Mouse (Mus musculus) forebrain, embryonic 14.5 days (tissue): ENCODE results near the gene Olfr1394. TPM values are rescaled to one million over a fixed set of nuclear protein-coding genes. Genes with fewer than 3 reads are reported as not detected.

Source experiments
- ATAC-seq: fragments of 200-750 bp; cut with Nextera tagmentation; 2 replicates; pipeline ENCODE4 v1.8.0; 2017; ENCODE audit warnings: mild to moderate bottlenecking, moderate library complexity
- DNase-seq: peaks from one replicate; pipeline ENCODE4 v3.0.0-alpha.2; 2015; ENCODE audit warnings: low spot score
- H3K27ac ChIP-seq: fragments of 300-500 bp; sonication (generic); 2 replicates; pipeline ENCODE4 v1.5.1; 2014; ENCODE audit warnings: low read depth, mild to moderate bottlenecking, control low read depth, low read length, moderate library complexity
- H3K27me3 ChIP-seq: fragments of 300-500 bp; sonication (generic); replicated peaks from 2 replicates; pipeline ENCODE4 v1.6.1; 2014; ENCODE audit warnings: low read length, control low read depth, mixed read lengths; ENCODE audit not compliant: control insufficient read depth, insufficient read depth
- H3K36me3 ChIP-seq: fragments of 300-500 bp; sonication (generic); 2 replicates; pipeline ENCODE4 v1.6.1; 2014; ENCODE audit warnings: low read length, control low read depth; ENCODE audit not compliant: control insufficient read depth, insufficient read depth
- H3K4me1 ChIP-seq: fragments of 300-500 bp; sonication (generic); 2 replicates; pipeline ENCODE4 v1.6.1; 2014; ENCODE audit warnings: antibody characterized with exemption, low read length, control low read depth; ENCODE audit not compliant: control insufficient read depth, insufficient read depth
- H3K4me2 ChIP-seq: fragments of 300-500 bp; sonication (generic); 2 replicates; pipeline ENCODE4 v1.6.1; 2014; ENCODE audit warnings: mild to moderate bottlenecking, control low read depth, low read length
- H3K4me3 ChIP-seq: fragments of 300-500 bp; sonication (generic); 2 replicates; pipeline ENCODE4 v1.5.1; 2014; ENCODE audit warnings: low read depth, low read length, control low read depth
- H3K9ac ChIP-seq: fragments of 300-500 bp; sonication (generic); 2 replicates; pipeline ENCODE4 v1.6.1; 2014; ENCODE audit warnings: mild to moderate bottlenecking, low read length, control low read depth, moderate library complexity
- H3K9me3 ChIP-seq: fragments of 300-500 bp; sonication (generic); replicated peaks from 2 replicates; pipeline ENCODE4 v1.6.1; 2016; ENCODE audit warnings: low read length, control low read depth, mixed read lengths; ENCODE audit not compliant: control insufficient read depth
- WGBS: fragments of 180-500 bp; shearing (Covaris S2); extraction: QIAGEN DNeasy Blood & Tissue Kit; methylation state at CpG from one replicate; pipeline ENCODE4 v1.1.7; 2014; 5-methylcytosine and 5-hydroxymethylcytosine counted together
- polyA plus RNA-seq: library from polyadenylated mRNA; unstranded; fragments of >200 nt; fragmentation: Nextera tagmentation; extraction: Ambion mirVana; gene quantifications from 2 replicates; pipeline ENCODE4 v1.2.1, GENCODE M21; 2014

The Olfr1394 gene
- polyA plus RNA-seq, 1 experiment from 2014 or later = not detected

GRCm38 (mm10) chr11:49202071-49202470, 47.9 kb downstream of the Olfr1394 start:
- Histone ChIP-seq H3K9me3 (no peaks in the 10 kb centered on the region), H3K4me1 (peaks cover 5% of the 10 kb centered on the region), H3K36me3 (peaks cover 6% of the 10 kb centered on the region; the same call in 1 of the 2 replicates), H3K27ac (no peak overlapping the region), H3K9ac (peak overlapping the region; percentile 98), H3K4me2 (peak overlapping the region; percentile 67), H3K27me3 (no peaks in the 10 kb centered on the region), H3K4me3 (peak overlapping the region; percentile 94)
- WGBS = 60% methylated on average over 2 of the region's 2 CpGs
- DNase-seq (no peak), ATAC-seq (no peak)

- Histone ChIP-seq H3K27me3 (no peaks in the 10 kb centered on the region), H3K4me2 (peak overlapping the region; percentile 67), H3K9ac (peak overlapping the region; percentile 98), H3K36me3 (peaks cover 6% of the 10 kb centered on the region; the same call in 1 of the 2 replicates), H3K4me3 (peak overlapping the region; percentile 94), H3K27ac (peak overlapping the region; percentile 98), H3K9me3 (no peaks in the 10 kb centered on the region), H3K4me1 (peaks cover 5% of the 10 kb centered on the region)
- ATAC-seq (peak; percentile 13), DNase-seq (no peak)
- 1% methylated on average over 10 of the region's 10 CpGs for WGBS
Observed at GRCm38 (mm10) chr11:49202523-49203061, 48.4 kb downstream of the Olfr1394 start.

DNA sequence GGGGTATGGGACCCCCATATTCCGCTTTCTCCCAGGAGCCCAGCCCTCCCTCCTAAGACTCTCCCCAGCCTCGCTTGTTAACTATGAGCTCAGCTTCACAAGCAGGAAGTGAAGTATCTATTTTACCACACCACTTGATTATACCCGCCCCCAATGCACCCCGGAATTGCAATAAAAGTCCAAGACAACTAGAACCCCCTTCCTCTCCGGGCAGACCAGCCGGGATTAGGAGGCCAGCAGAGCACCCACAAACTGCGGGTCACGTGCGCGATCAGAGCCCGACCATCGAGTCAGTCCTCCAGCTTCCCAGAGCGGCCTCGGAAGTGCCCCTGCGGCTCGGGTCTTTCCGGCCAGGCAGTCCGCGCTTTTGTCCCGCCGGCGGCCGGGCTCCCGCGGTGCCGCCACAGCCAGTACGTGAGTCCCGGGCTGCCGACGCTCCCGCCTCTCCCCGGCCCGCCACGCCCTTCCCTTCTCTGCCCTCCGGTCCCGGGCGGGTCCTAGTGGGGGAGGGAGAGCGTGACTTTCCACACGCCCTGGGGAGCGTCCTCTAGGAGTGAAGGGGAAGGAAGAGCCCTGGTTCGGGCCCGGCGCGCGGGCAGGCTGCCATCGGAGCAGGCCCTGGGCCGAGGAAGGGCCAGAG, 49.1 kb downstream of the Olfr1394 start, which contains the start of gene Zfp62:
Zfp62 (plus strand) TSS at position 164 of the 640 bp plus-strand sequence.
- Histone ChIP-seq H3K9ac (peak within 1 kb of the TSS; percentile 98), H3K4me2 (peak within 1 kb of the TSS; percentile 67), H3K4me3 (peak within 1 kb of the TSS; percentile 94), H3K9me3 (no peaks in the 10 kb centered on the region), H3K27ac (peak within 1 kb of the TSS; percentile 98), H3K27me3 (no peaks in the 10 kb centered on the region), H3K4me1 (peaks cover 5% of the 10 kb centered on the region), H3K36me3 (peaks cover 6% of the 10 kb centered on the region; the same call in 1 of the 2 replicates)
- ATAC-seq = peak; percentile 92
- peak; percentile 95 for DNase-seq
- WGBS = under 1% methylated on average over 42 of the region's 47 CpGs

- Histone ChIP-seq H3K4me1 (peaks cover 5% of the 10 kb centered on the region), H3K9me3 (no peaks in the 10 kb centered on the region), H3K27me3 (no peaks in the 10 kb centered on the region), H3K36me3 (peaks cover 6% of the 10 kb centered on the region; the same call in 1 of the 2 replicates), H3K9ac (peak overlapping the region; percentile 98), H3K4me3 (peak overlapping the region; percentile 94), H3K27ac (peak overlapping the region; percentile 98), H3K4me2 (peak overlapping the region; percentile 67)
- under 1% methylated on average over 24 of the region's 24 CpGs for WGBS
- ATAC-seq (peak; percentile 73), DNase-seq (peak; percentile 66)
Observed at GRCm38 (mm10) chr11:49203771-49204497, 49.8 kb downstream of the Olfr1394 start.

DNA sequence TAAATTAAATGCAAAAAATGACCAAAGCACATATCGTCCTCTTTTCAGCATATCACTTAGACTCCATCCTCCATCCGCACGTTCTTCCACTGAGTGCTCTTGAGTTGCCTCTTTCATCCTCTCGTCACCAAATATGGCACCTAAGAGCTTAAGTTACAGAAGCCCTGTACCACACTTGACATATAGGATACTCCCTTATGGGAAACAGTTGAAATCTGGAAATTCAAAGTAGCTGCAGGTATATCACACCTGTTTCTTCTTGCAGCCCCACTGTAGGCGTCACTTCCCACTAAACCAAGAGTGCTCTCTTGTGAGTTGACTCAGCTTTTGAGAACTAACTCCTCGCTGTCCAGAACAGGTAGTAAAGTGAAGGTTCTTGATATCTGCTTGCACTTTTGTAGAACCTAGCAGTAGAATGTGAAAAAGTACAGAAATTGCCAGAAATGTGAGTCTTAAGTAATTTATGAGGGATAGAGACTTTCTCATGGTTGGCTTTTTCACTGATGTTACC, 51.0 kb downstream of the Olfr1394 start:
- no peaks in the 10 kb centered on the region for H3K9me3 ChIP-seq
- no peak overlapping the region for H3K9ac ChIP-seq
- H3K27ac ChIP-seq = no peak overlapping the region
- ATAC-seq (no peak), DNase-seq (no peak)
- H3K4me3 ChIP-seq = no peak overlapping the region; the same call in 1 of the 2 replicates
- peaks cover 5% of the 10 kb centered on the region for H3K4me1 ChIP-seq
- peaks cover 6% of the 10 kb centered on the region; the same call in 1 of the 2 replicates for H3K36me3 ChIP-seq
- H3K4me2 ChIP-seq = peak overlapping the region; percentile 67
- no peaks in the 10 kb centered on the region for H3K27me3 ChIP-seq
- 90% methylated on average over 6 of the region's 6 CpGs for WGBS

GRCm38 (mm10) chr11:49207495-49207894, 53.3 kb downstream of the Olfr1394 start:
- H3K4me2 ChIP-seq = no peak overlapping the region
- H3K4me1 ChIP-seq = peaks cover 5% of the 10 kb centered on the region
- H3K27me3 ChIP-seq = no peaks in the 10 kb centered on the region
- no peak for ATAC-seq
- no peak overlapping the region for H3K27ac ChIP-seq
- H3K36me3 ChIP-seq = peaks cover 10% of the 10 kb centered on the region
- WGBS = 100% methylated on average over 1 of the region's 1 CpGs
- no peak overlapping the region for H3K9ac ChIP-seq
- no peak overlapping the region for H3K4me3 ChIP-seq
- DNase-seq = no peak
- H3K9me3 ChIP-seq = no peaks in the 10 kb centered on the region

Other genes starting within 250 kb of the Olfr1394 start
- gene Psme2b, start 208.2 kb upstream of the Olfr1394 start, polyA plus RNA-seq = 1.7 and 2.9 TPM in 2 replicates
- gene Olfr56, start 175.5 kb upstream of the Olfr1394 start, polyA plus RNA-seq = not detected in 2 replicates
- 0.15 and 0.28 TPM in 2 replicates for gene 9930111J21Rik1, start 175.0 kb upstream of the Olfr1394 start, polyA plus RNA-seq
- not detected in 2 replicates for gene Gm12185, start 162.2 kb upstream of the Olfr1394 start, polyA plus RNA-seq
- not detected in 2 replicates for gene Tgtp1, start 160.2 kb upstream of the Olfr1394 start, polyA plus RNA-seq
- gene 9930111J21Rik2, start 103.1 kb upstream of the Olfr1394 start, polyA plus RNA-seq = 0.24 and 0.37 TPM in 2 replicates
- 0.06 TPM in 1 of 2 replicates, not detected in the other for gene Tgtp2, start 90.2 kb upstream of the Olfr1394 start, polyA plus RNA-seq
- gene Ifi47, start 77.8 kb upstream of the Olfr1394 start, polyA plus RNA-seq = 0.58 and 0.70 TPM in 2 replicates
- not detected in 2 replicates for gene Olfr1396, start 39.5 kb upstream of the Olfr1394 start, polyA plus RNA-seq
- not detected in 2 replicates for gene Olfr1395, start 12.1 kb upstream of the Olfr1394 start, polyA plus RNA-seq
- gene Btnl9, start 32.8 kb downstream of the Olfr1394 start, polyA plus RNA-seq = 0.37 TPM in 1 of 2 replicates, not detected in the other
- 56.6 and 64.7 TPM in 2 replicates for gene Zfp62, start 48.9 kb downstream of the Olfr1394 start, polyA plus RNA-seq
- gene Mgat1, start 89.8 kb downstream of the Olfr1394 start, polyA plus RNA-seq = 23.5 and 23.8 TPM in 2 replicates
- not detected in 2 replicates for gene Olfr1393, start 123.9 kb downstream of the Olfr1394 start, polyA plus RNA-seq
- gene Olfr1392, start 130.9 kb downstream of the Olfr1394 start, polyA plus RNA-seq = not detected in 2 replicates
- not detected in 2 replicates for gene Olfr10, start 150.4 kb downstream of the Olfr1394 start, polyA plus RNA-seq
- gene Olfr1391, start 168.4 kb downstream of the Olfr1394 start, polyA plus RNA-seq = not detected in 2 replicates
- gene Olfr1390, start 180.8 kb downstream of the Olfr1394 start, polyA plus RNA-seq = not detected in 2 replicates